Mouse (Mus musculus): ENCODE data around the gene Cfap45.

The Cfap45 gene

GRCm38 (mm10) chr1:172562641-172563464 lies 42.3 kb downstream of the Cfap45 start:
- peak; percentile 62 for DNase-seq (ENCODE audit: low spot score)

GRCm38 (mm10) chr1:172563465-172563828 lies 42.8 kb downstream of the Cfap45 start:
- no peak for DNase-seq (ENCODE audit: low spot score)

- no peak for DNase-seq (ENCODE audit: low spot score)
Measured at GRCm38 (mm10) chr1:172566131-172566530, 45.5 kb downstream of the Cfap45 start.

- no peak for DNase-seq (ENCODE audit: low spot score)
Measured at GRCm38 (mm10) chr1:172567758-172568157, 47.2 kb downstream of the Cfap45 start.

- DNase-seq (ENCODE audit: low spot score) = no peak
Measured at GRCm38 (mm10) chr1:172580116-172580515, 59.5 kb downstream of the Cfap45 start.

- DNase-seq (ENCODE audit: low spot score) = no peak
Measured at GRCm38 (mm10) chr1:172582436-172582835, 61.8 kb downstream of the Cfap45 start.

GRCm38 (mm10) chr1:172584271-172584670 lies 63.7 kb downstream of the Cfap45 start:
- DNase-seq (ENCODE audit: low spot score) = no peak

- DNase-seq (ENCODE audit: low spot score) = no peak
Measured at GRCm38 (mm10) chr1:172585026-172585425, 64.4 kb downstream of the Cfap45 start.

GRCm38 (mm10) chr1:172585612-172586567 lies 65.3 kb downstream of the Cfap45 start:
- DNase-seq (ENCODE audit: low spot score) = no peak

- no peak for DNase-seq (ENCODE audit: low spot score)
Measured at GRCm38 (mm10) chr1:172590385-172590784, 69.8 kb downstream of the Cfap45 start, which contains the start of gene Slamf8. TSS of gene Slamf8 (minus strand) at chr1:172590568.

- DNase-seq (ENCODE audit: low spot score) = no peak
Measured at GRCm38 (mm10) chr1:172593321-172593720, 72.7 kb downstream of the Cfap45 start.

GRCm38 (mm10) chr1:172593956-172594355 lies 73.4 kb downstream of the Cfap45 start:
- DNase-seq (ENCODE audit: low spot score) = no peak

- no peak for DNase-seq (ENCODE audit: low spot score)
Measured at GRCm38 (mm10) chr1:172594495-172594894, 73.9 kb downstream of the Cfap45 start.
